Mouse (Mus musculus) E14TG2a.4 (cell line): Measurements from ENCODE around the gene Rin2.

ENCODE experiments used
- CTCF ChIP-seq: conservative IDR thresholded peaks from 2 replicates; pipeline ENCODE4 v1.5.1; 2014; ENCODE audit warnings: low read length
- NANOG ChIP-seq: IDR thresholded peaks from 2 replicates; pipeline ENCODE4 v1.6.1; 2014; ENCODE audit warnings: borderline replicate concordance, low read length, mixed read lengths
- POU5F1 ChIP-seq: IDR thresholded peaks from 2 replicates; pipeline ENCODE4 v1.6.1; 2014; ENCODE audit warnings: low read length, borderline replicate concordance

DNA sequence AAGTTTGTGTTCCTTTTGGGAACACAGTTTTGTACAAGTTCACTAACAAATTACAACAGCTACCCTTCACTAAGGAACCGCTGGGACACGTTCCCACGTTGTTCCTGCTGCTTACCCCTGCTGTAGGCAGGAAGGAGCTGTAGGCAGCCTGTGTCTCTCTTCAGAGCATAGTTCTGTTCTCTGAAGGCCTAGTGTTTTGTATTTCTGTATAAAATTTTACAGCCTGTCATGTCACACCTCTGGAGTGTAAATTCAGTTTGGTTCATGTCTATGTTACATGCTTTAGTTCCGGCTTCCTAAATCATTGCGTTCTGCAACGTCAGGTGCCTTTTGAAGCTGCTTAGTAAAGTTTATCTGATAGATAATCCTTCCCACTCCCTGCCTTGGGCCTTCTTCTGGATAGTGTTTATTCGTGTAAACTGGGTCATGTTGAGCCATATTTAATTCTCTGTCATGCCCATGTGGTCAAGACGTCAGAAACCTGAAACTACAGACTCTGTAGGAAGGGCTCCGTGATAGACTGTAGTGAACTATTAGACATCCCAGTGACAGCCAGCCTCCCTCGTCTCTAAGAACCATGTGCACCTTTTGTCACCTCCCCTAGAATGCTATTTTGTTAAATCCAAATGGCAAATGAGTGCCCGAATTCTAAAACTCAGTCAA is 34.8 kb downstream of the Rin2 start:
- no peak for TF ChIP-seq POU5F1
- no peak for TF ChIP-seq CTCF
- no peak for TF ChIP-seq NANOG
